Comparison of ENCODE assay signal across 15 mouse cellular contexts in genomic region chr9:104128110-104128509, GRCm38 (mm10). TPM values are rescaled to one million over a fixed set of nuclear protein-coding genes. Genes with fewer than 3 reads are reported as not detected.
A peak's percentile ranks its signal among the peaks of the same experiment; 100 is the strongest.
DNase-seq lines count a peak whose midpoint lies in the region; ATAC-seq and TF ChIP-seq lines count a peak whose summit lies in the region.
"Had no signal": no experiment of that assay in that cellular context is flagged by ENCODE, and none has a peak within 500 bp of the region (broad histone marks: within the 10 kb centered on the region; RNA-seq: fewer than 3 reads in every experiment).

No protein-coding gene starts in this region.

- 37% methylated on average over 2 of the region's 2 CpGs for WGBS in hindbrain, embryonic 16.5 days
- WGBS in hindbrain, embryonic 12.5 days: 42% methylated on average over 2 of the region's 2 CpGs
- 8% methylated on average over 2 of the region's 2 CpGs for WGBS in forebrain, embryonic 14.5 days
- WGBS in neural tube, embryonic 13.5 days: 24% methylated on average over 2 of the region's 2 CpGs

- H3K9ac ChIP-seq in hindbrain, embryonic 16.5 days (ENCODE audit: low read depth, low read length): no peak overlapping the region
- no peak overlapping the region for H3K9ac ChIP-seq in hindbrain, embryonic 12.5 days
- H3K9ac ChIP-seq in forebrain, embryonic 14.5 days (ENCODE audit: low read length): no peak overlapping the region
- no peak overlapping the region for H3K9ac ChIP-seq in neural tube, embryonic 13.5 days
- H3K9ac ChIP-seq: liver, embryonic 15.5 days had no signal

- no peaks in the 10 kb centered on the region for H3K9me3 ChIP-seq in hindbrain, embryonic 16.5 days (ENCODE audit: control insufficient read depth, low read length)
- H3K9me3 ChIP-seq in hindbrain, embryonic 12.5 days (replicated peaks): no peaks in the 10 kb centered on the region
- no peaks in the 10 kb centered on the region for H3K9me3 ChIP-seq in forebrain, embryonic 14.5 days (replicated peaks; ENCODE audit: control insufficient read depth, low read length)
- H3K9me3 ChIP-seq in neural tube, embryonic 13.5 days: no peaks in the 10 kb centered on the region
- H3K9me3 ChIP-seq: liver, embryonic 15.5 days had no signal

- no peak overlapping the region for H3K4me3 ChIP-seq in hindbrain, embryonic 16.5 days (ENCODE audit: low read length)
- no peak overlapping the region for H3K4me3 ChIP-seq in hindbrain, embryonic 12.5 days
- H3K4me3 ChIP-seq in forebrain, embryonic 14.5 days (ENCODE audit: low read depth, low read length): no peak overlapping the region
- H3K4me3 ChIP-seq in neural tube, embryonic 13.5 days: no peak overlapping the region
- H3K4me3 ChIP-seq: heart, adult 2 months; liver, embryonic 15.5 days had no signal

- H3K27me3 ChIP-seq in hindbrain, embryonic 16.5 days (replicated peaks; ENCODE audit: control insufficient read depth, insufficient read depth, low read length): no peaks in the 10 kb centered on the region
- no peaks in the 10 kb centered on the region for H3K27me3 ChIP-seq in hindbrain, embryonic 12.5 days
- no peaks in the 10 kb centered on the region for H3K27me3 ChIP-seq in forebrain, embryonic 14.5 days (replicated peaks; ENCODE audit: control insufficient read depth, insufficient read depth, low read length)
- H3K27me3 ChIP-seq in neural tube, embryonic 13.5 days: no peaks in the 10 kb centered on the region
- H3K27me3 ChIP-seq: liver, embryonic 15.5 days had no signal

- peak; percentile 79 for DNase-seq in brain, embryonic 14.5 days (ENCODE audit: low read depth)
- peak; percentile 68 for DNase-seq in forebrain, embryonic 14.5 days (ENCODE audit: low spot score)
- DNase-seq in kidney, adult 18-20 months: no peak
- no peak for DNase-seq in cerebellum, postnatal 36 days
- no peak for DNase-seq in yolk sac, embryonic 10.5 days (ENCODE audit: low spot score)
- DNase-seq: adrenal gland, postnatal 25 days; cerebellum, adult 9-10 months; heart, adult 2 months; heart, postnatal 36 days; thymus, postnatal 25 days had no signal

- TF ChIP-seq CTCF in brain, embryonic 14.5 days (IDR thresholded peaks at IDR 0.05; ENCODE audit: borderline replicate concordance, extremely low read depth, insufficient read depth, insufficient read length): no peak

- peak overlapping the region; percentile 48 for H3K27ac ChIP-seq in hindbrain, embryonic 16.5 days (ENCODE audit: low read depth, low read length)
- H3K27ac ChIP-seq in hindbrain, embryonic 12.5 days: no peak overlapping the region
- no peak overlapping the region for H3K27ac ChIP-seq in forebrain, embryonic 14.5 days (ENCODE audit: low read depth, low read length)
- H3K27ac ChIP-seq in neural tube, embryonic 13.5 days (replicated peaks): 0 out of 2 replicates have a peak overlapping the region, but pooled peaks have one; percentile 38
- H3K27ac ChIP-seq: heart, adult 2 months; liver, embryonic 15.5 days; macrophage had no signal

- H3K4me1 ChIP-seq in hindbrain, embryonic 16.5 days (ENCODE audit: control insufficient read depth, insufficient read depth, low read depth, low read length): peaks cover 4% of the 10 kb centered on the region
- peaks cover 13% of the 10 kb centered on the region for H3K4me1 ChIP-seq in hindbrain, embryonic 12.5 days
- H3K4me1 ChIP-seq in forebrain, embryonic 14.5 days (ENCODE audit: control insufficient read depth, insufficient read depth, low read length): peaks cover 6% of the 10 kb centered on the region; the same call in 1 of the 2 replicates
- peaks cover 27% of the 10 kb centered on the region for H3K4me1 ChIP-seq in neural tube, embryonic 13.5 days (replicated peaks)
- H3K4me1 ChIP-seq: liver, embryonic 15.5 days had no signal

- no peaks in the 10 kb centered on the region for H3K36me3 ChIP-seq in hindbrain, embryonic 16.5 days (ENCODE audit: control insufficient read depth, insufficient read depth, low read length)
- no peaks in the 10 kb centered on the region for H3K36me3 ChIP-seq in hindbrain, embryonic 12.5 days
- no peaks in the 10 kb centered on the region for H3K36me3 ChIP-seq in forebrain, embryonic 14.5 days (ENCODE audit: control insufficient read depth, insufficient read depth, low read length)
- no peaks in the 10 kb centered on the region for H3K36me3 ChIP-seq in neural tube, embryonic 13.5 days

- TF ChIP-seq POLR2A in brain, embryonic 14.5 days (IDR thresholded peaks at IDR 0.05; ENCODE audit: borderline replicate concordance, extremely low read depth, insufficient read depth, insufficient read length, poor library complexity, severe bottlenecking): no peak

- H3K4me2 ChIP-seq in hindbrain, embryonic 16.5 days (ENCODE audit: low read length): no peak overlapping the region
- H3K4me2 ChIP-seq in hindbrain, embryonic 12.5 days (replicated peaks): no peak overlapping the region
- no peak overlapping the region for H3K4me2 ChIP-seq in forebrain, embryonic 14.5 days (ENCODE audit: low read length)
- no peak overlapping the region for H3K4me2 ChIP-seq in neural tube, embryonic 13.5 days
- H3K4me2 ChIP-seq: liver, embryonic 15.5 days had no signal

- peak; percentile 58; the same call in 1 of the 2 replicates for ATAC-seq in hindbrain, embryonic 16.5 days
- no peak for ATAC-seq in hindbrain, embryonic 12.5 days (ENCODE audit: low FRiP score)
- peak; percentile 37; the same call in 1 of the 2 replicates for ATAC-seq in forebrain, embryonic 14.5 days
- no peak for ATAC-seq in neural tube, embryonic 13.5 days (ENCODE audit: low read depth)

RNA-seq across cellular contexts. Expression of gene Ackr4, which starts 1.4 kb away (rescaled TPM):
- 1.8 and 2.6 TPM in 2 replicates for polyA plus RNA-seq in hindbrain, embryonic 16.5 days (2015; fragmentation: Nextera tagmentation; extraction: Ambion mirVana)
- 0.66 and 0.68 TPM in 2 replicates for polyA plus RNA-seq in hindbrain, embryonic 12.5 days (2016; fragmentation: Nextera tagmentation; extraction: Ambion mirVana)
- polyA plus RNA-seq in brain, embryonic 14.5 days (2012; rRNA removed): 0.25 and 0.78 TPM in 2 replicates
- polyA plus RNA-seq in forebrain, embryonic 14.5 days (2014; fragmentation: Nextera tagmentation; extraction: Ambion mirVana): 0.33 and 0.35 TPM in 2 replicates
- polyA plus RNA-seq in neural tube, embryonic 13.5 days (2015; fragmentation: Nextera tagmentation; extraction: Ambion mirVana): 0.77 and 0.96 TPM in 2 replicates
- polyA plus RNA-seq: macrophage had no signal

Comparison
In these comparisons a context has a peak if more than half of its experiments do, and no peak if none do; other contexts are left out.
1. ATAC-seq: peak in hindbrain, embryonic 16.5 days (single experiment) and forebrain, embryonic 14.5 days (single experiment); none in hindbrain, embryonic 12.5 days (single experiment) and neural tube, embryonic 13.5 days (single experiment).
2. H3K27ac ChIP-seq: peak in hindbrain, embryonic 16.5 days (single experiment) and neural tube, embryonic 13.5 days (single experiment); none in hindbrain, embryonic 12.5 days (single experiment) and forebrain, embryonic 14.5 days (single experiment).
3. DNase-seq: peak in brain, embryonic 14.5 days (single experiment) and forebrain, embryonic 14.5 days (single experiment); none in kidney, adult 18-20 months (single experiment), cerebellum, postnatal 36 days (0 of 2) and yolk sac, embryonic 10.5 days (single experiment).